Mouse (Mus musculus) CH12.LX (cell line): ENCODE data around the gene Elfn2.

Experiments
- BHLHE40 ChIP-seq: IDR thresholded peaks from 2 replicates; pipeline ENCODE4 v1.6.1; 2011; ENCODE audit warnings: mild to moderate bottlenecking, low read depth, low read length, improper control_type of control experiment
- CTCF ChIP-seq, 2 experiments: IDR thresholded peaks in 1 of 2; conservative IDR thresholded peaks in 1 of 2; 2 replicates each; pipeline ENCODE4 v1.5.1; 2011 to 2012; ENCODE audit warnings: low read depth in 2 of 2, low read length in 2 of 2, improper control_type of control experiment in 1 of 2, inconsistent platforms in 1 of 2, mild to moderate bottlenecking in 1 of 2, moderate library complexity in 1 of 2
- EP300 ChIP-seq: IDR thresholded peaks from 2 replicates; pipeline ENCODE4 v1.6.1; 2011; ENCODE audit warnings: low read length, improper control_type of control experiment
- JUN ChIP-seq: IDR thresholded peaks from 2 replicates; pipeline ENCODE4 v1.6.1; 2011; ENCODE audit warnings: low read depth, mild to moderate bottlenecking, low read length, improper control_type of control experiment, moderate library complexity; ENCODE audit not compliant: insufficient read depth
- MAX ChIP-seq: IDR thresholded peaks from 2 replicates; pipeline ENCODE4 v1.6.1; 2011; ENCODE audit warnings: low read length, improper control_type of control experiment
- MYC ChIP-seq: IDR thresholded peaks from 2 replicates; pipeline ENCODE4 v1.6.1; 2011; ENCODE audit warnings: low read depth, mild to moderate bottlenecking, improper control_type of control experiment, low read length
- POLR2A ChIP-seq: IDR thresholded peaks from 2 replicates; pipeline ENCODE4 v1.6.1; 2011; ENCODE audit warnings: low read depth, mild to moderate bottlenecking, improper control_type of control experiment, low read length
- RCOR1 ChIP-seq: conservative IDR thresholded peaks from 2 replicates; pipeline ENCODE4 v1.6.1; 2012; ENCODE audit warnings: low read depth, mild to moderate bottlenecking, inconsistent platforms, low read length, improper control_type of control experiment
- UBTF ChIP-seq: IDR thresholded peaks from 2 replicates; pipeline ENCODE4 v1.6.1; 2012; ENCODE audit warnings: low read depth, mild to moderate bottlenecking, inconsistent platforms, low read length, improper control_type of control experiment, moderate library complexity
- ZNF384 ChIP-seq: IDR thresholded peaks from 2 replicates; pipeline ENCODE4 v1.6.1; 2012; ENCODE audit warnings: low read depth, low read length, improper control_type of control experiment, inconsistent platforms

DNA sequence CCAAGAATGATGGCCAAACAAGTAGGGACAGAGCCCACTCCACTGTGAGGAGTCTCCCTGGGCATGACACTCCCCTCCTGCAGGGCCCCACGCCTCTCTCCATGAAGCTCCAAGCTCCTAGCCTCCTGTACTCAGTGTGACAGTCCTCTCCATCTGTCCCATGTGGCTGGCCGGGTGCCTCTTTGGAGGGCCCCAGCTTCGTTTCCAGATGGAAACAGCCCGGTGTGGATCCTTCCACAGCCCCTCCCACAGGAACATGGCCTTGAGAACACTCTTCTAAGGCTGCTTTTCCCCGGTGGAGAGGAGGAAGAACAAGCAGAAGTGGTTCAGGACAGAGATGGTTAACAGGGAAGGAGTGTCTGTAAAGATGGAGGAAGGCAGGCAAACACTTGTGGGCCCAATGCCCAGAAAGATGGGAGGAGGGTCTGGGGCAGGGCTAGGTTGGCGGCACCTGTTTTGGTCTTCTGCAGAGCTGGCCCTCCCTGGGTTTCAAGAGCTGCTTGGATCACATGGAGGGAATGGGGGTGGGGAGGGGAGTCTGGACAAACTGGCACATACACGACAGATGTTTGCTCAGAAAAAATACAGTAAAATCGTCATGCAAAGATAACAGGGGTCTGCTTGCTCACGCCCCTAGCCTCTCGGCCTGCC is 49.2 kb downstream of the Elfn2 start:
- TF ChIP-seq UBTF, result no peak
- no peak for TF ChIP-seq POLR2A
- no peak for TF ChIP-seq JUN
- TF ChIP-seq CTCF (conservative IDR thresholded peaks at IDR 0.05 in 1 of 2, IDR thresholded peaks at IDR 0.05 in 1 of 2; ENCODE audit: low read depth in 2 of 2, low read length in 2 of 2), result no peak
- TF ChIP-seq MYC, result no peak
- TF ChIP-seq BHLHE40, result no peak
- no peak for TF ChIP-seq MAX
- no peak for TF ChIP-seq RCOR1
- TF ChIP-seq ZNF384, result no peak
- TF ChIP-seq EP300, result no peak
